ENCODE assay signal across 9 mouse cellular contexts in genomic region chr7:79392860-79393513, GRCm38 (mm10). TPM values are rescaled to one million over a fixed set of nuclear protein-coding genes. Genes with fewer than 3 reads are reported as not detected.
DNase-seq lines count a peak whose midpoint lies in the region; TF ChIP-seq lines count a peak whose summit lies in the region.
"Had no signal": no experiment of that assay in that cellular context is flagged by ENCODE, and none has a peak within 500 bp of the region (broad histone marks: within the 10 kb centered on the region; RNA-seq: fewer than 3 reads in every experiment).

No protein-coding gene starts in this region.

- TF ChIP-seq CTCF in gastrocnemius, adult 2 months (IDR thresholded peaks at IDR 0.05), result peak; percentile 18; the same call in 1 of the 2 replicates

- no peak overlapping the region for H3K27ac ChIP-seq in gastrocnemius, adult 2 months

- peak overlapping the region; percentile 83 for H3K4me3 ChIP-seq in gastrocnemius, adult 2 months
- peak overlapping the region; percentile 95 for H3K4me3 ChIP-seq in erythroblast, embryonic 14.5 days (replicated peaks)

- H3K36me3 ChIP-seq in erythroblast, embryonic 14.5 days (ENCODE audit: control insufficient read depth), result peaks cover 33% of the 10 kb centered on the region

- intact Hi-C loops in gastrocnemius, adult 2 months (cut with DNase I), result loop anchor here (1.0 to 5.0 kb wide), 2 partner anchors 72 to 611 kb away; partner anchors contain the start of genes Mrpl46 and Mrps11

- DNase-seq in gastrocnemius, adult 2 months, result no peak
- DNase-seq in gastrocnemius, adult 18-20 months (ENCODE audit: low spot score), result no peak
- DNase-seq in ES-CJ7 (ENCODE audit: low read depth, low spot score) (peak; percentile 78), liver (peak; percentile 76)
- peak; percentile 33 for DNase-seq in spleen, adult 12 weeks (ENCODE audit: low spot score)
- no peak for DNase-seq in gastrocnemius, adult 8-10 months (ENCODE audit: low spot score in 2 of 2)
- DNase-seq in kidney, postnatal 25 days, result no peak

- H3K27me3 ChIP-seq in erythroblast, embryonic 14.5 days (ENCODE audit: control insufficient read depth), result peaks cover 3% of the 10 kb centered on the region
- H3K27me3 ChIP-seq: Patski had no signal

- H3K4me1 ChIP-seq in erythroblast, embryonic 14.5 days (ENCODE audit: control insufficient read depth), result peaks cover 40% of the 10 kb centered on the region

- no peaks in the 10 kb centered on the region for H3K9me3 ChIP-seq in erythroblast, embryonic 14.5 days (ENCODE audit: control insufficient read depth, low read length)

RNA-seq across cellular contexts. Expression of gene Fanci, which starts 1.3 kb away (rescaled TPM):
- total RNA-seq in gastrocnemius, adult 2 months (2021), result under 1 TPM in 1 of 2 experiments, not detected in 1; 0.08 TPM
- not detected for total RNA-seq in gastrocnemius, adult 18-20 months (2021)
- 0.13 and 0.22 TPM in 2 replicates for polyA plus RNA-seq in erythroblast, embryonic 14.5 days (2012)
- not detected for total RNA-seq in gastrocnemius, adult 8-10 months (2022)

RNA-seq across cellular contexts. Expression of gene Rlbp1, which starts 6.1 kb away (rescaled TPM):
- total RNA-seq in gastrocnemius, adult 2 months (2021), result not detected
- total RNA-seq in gastrocnemius, adult 18-20 months (2021), result not detected
- not detected in 2 replicates for polyA plus RNA-seq in erythroblast, embryonic 14.5 days (2012)
- not detected for total RNA-seq in gastrocnemius, adult 8-10 months (2022)
- polyA plus RNA-seq: Patski had no signal

Comparison
In these comparisons a context has a peak if more than half of its experiments do, and no peak if none do; other contexts are left out.
1. DNase-seq: peak in ES-CJ7 (single experiment), liver (single experiment) and spleen, adult 12 weeks (single experiment); none in gastrocnemius, adult 2 months (single experiment), gastrocnemius, adult 18-20 months (single experiment), gastrocnemius, adult 8-10 months (0 of 2) and kidney, postnatal 25 days (0 of 2).